Comparison of ENCODE assay signal across 17 mouse cellular contexts in the genomic region with DNA sequence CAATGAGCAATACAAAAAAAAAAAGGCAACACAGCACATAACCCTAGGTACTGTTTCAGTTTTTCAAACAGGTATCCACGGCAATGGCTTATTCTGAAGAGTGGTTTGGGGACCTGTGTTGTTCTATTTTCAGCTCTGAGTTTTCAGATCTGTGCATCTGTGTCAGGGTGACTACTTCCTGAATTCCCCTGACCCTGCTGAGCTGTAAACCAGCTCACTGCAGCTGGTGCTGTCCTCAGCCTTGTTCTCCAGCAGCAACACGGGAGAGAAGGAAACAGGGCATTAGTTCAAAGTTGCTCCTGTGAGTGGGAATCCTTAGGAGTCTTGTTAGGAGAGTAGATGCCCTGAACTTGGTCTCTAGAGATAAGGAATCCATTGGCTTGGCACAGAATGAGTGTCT.
"Had no signal": no experiment of that assay in that cellular context is flagged by ENCODE, and none has a peak within 500 bp of the region (broad histone marks: within the 10 kb centered on the region; RNA-seq: fewer than 3 reads in every experiment).

No protein-coding gene starts in this region.

- H3K9ac ChIP-seq: intestine, embryonic 15.5 days; limb, embryonic 12.5 days; limb, embryonic 15.5 days; liver, embryonic 12.5 days; liver, embryonic 15.5 days; lung, embryonic 15.5 days had no signal

- DNase-seq: kidney, adult 2 months; kidney, postnatal 14 days; layer of hippocampus, adult 9-11 months; layer of hippocampus, postnatal 36 days; lung, adult 18-20 months; lung, postnatal 10 days; lung, postnatal 36 days; midbrain, embryonic 14.5 days; thymus, adult 18-20 months; thymus, postnatal 36 days had no signal

- ATAC-seq: intestine, embryonic 15.5 days; liver, embryonic 12.5 days had no signal

- H3K27me3 ChIP-seq: intestine, embryonic 15.5 days; limb, embryonic 12.5 days; limb, embryonic 15.5 days; liver, embryonic 12.5 days; liver, embryonic 15.5 days; lung, embryonic 15.5 days had no signal

- H3K4me3 ChIP-seq: intestine, embryonic 15.5 days; left cerebral cortex, adult 2 months; limb, embryonic 12.5 days; limb, embryonic 15.5 days; liver, embryonic 12.5 days; liver, embryonic 15.5 days; lung, embryonic 15.5 days had no signal

- H3K4me1 ChIP-seq: intestine, embryonic 15.5 days; limb, embryonic 12.5 days; limb, embryonic 15.5 days; liver, embryonic 12.5 days; liver, embryonic 15.5 days; lung, embryonic 15.5 days had no signal

- H3K36me3 ChIP-seq: intestine, embryonic 15.5 days; limb, embryonic 12.5 days; limb, embryonic 15.5 days; liver, embryonic 12.5 days; liver, embryonic 15.5 days; lung, embryonic 15.5 days had no signal

- H3K27ac ChIP-seq: intestine, embryonic 15.5 days; left cerebral cortex, adult 2 months; limb, embryonic 12.5 days; limb, embryonic 15.5 days; liver, embryonic 12.5 days; liver, embryonic 15.5 days; lung, embryonic 15.5 days had no signal

- H3K4me2 ChIP-seq: intestine, embryonic 15.5 days; limb, embryonic 12.5 days; limb, embryonic 15.5 days; liver, embryonic 12.5 days; liver, embryonic 15.5 days; lung, embryonic 15.5 days had no signal

- H3K9me3 ChIP-seq: intestine, embryonic 15.5 days; limb, embryonic 12.5 days; limb, embryonic 15.5 days; liver, embryonic 12.5 days; liver, embryonic 15.5 days; lung, embryonic 15.5 days had no signal
